Mouse (Mus musculus): ENCODE data around the gene Gm45233. TPM values are rescaled to one million over a fixed set of nuclear protein-coding genes. Genes with fewer than 3 reads are reported as not detected.

Gm45233 gene
- polyA plus RNA-seq, 1 experiment = not detected

- peak overlapping the region; percentile 61 for H3K27ac ChIP-seq (ENCODE audit: control insufficient read depth, insufficient read depth, low read depth, low read length, poor library complexity)
- under 1% methylated on average over 33 of the region's 33 CpGs for WGBS
Observed at GRCm38 (mm10) chr7:43466099-43466694, 22.3 kb downstream of the Gm45233 start.

GRCm38 (mm10) chr7:43470373-43470772, 26.4 kb downstream of the Gm45233 start:
- 67% methylated on average over 8 of the region's 8 CpGs for WGBS
- Histone ChIP-seq H3K4me3 (replicated peaks; ENCODE audit: control insufficient read depth, low read depth, low read length) (no peak overlapping the region), H3K27ac (ENCODE audit: control insufficient read depth, insufficient read depth, low read depth, low read length, poor library complexity) (no peak overlapping the region), H3K4me1 (ENCODE audit: control insufficient read depth, insufficient read depth, low read length) (no peaks in the 10 kb centered on the region)
- TF ChIP-seq CTCF (IDR thresholded peaks at IDR 0.05; ENCODE audit: control insufficient read depth, insufficient read depth, low read length) (peak; percentile 63), POLR2A (IDR thresholded peaks at IDR 0.05; ENCODE audit: borderline replicate concordance, control insufficient read depth, low read depth, low read length) (no peak)

More at GRCm38 (mm10) chr7:43466099-43466694, 22.3 kb downstream of the Gm45233 start:
- TF ChIP-seq CTCF (IDR thresholded peaks at IDR 0.05; ENCODE audit: control insufficient read depth, insufficient read depth, low read length) (peak; percentile 91), POLR2A (IDR thresholded peaks at IDR 0.05; ENCODE audit: borderline replicate concordance, control insufficient read depth, low read depth, low read length) (peak; percentile 38; the same call in 1 of the 2 replicates)
- H3K4me1 ChIP-seq (ENCODE audit: control insufficient read depth, insufficient read depth, low read length) = peaks cover 2% of the 10 kb centered on the region
- peak overlapping the region; percentile 74 for H3K4me3 ChIP-seq (replicated peaks; ENCODE audit: control insufficient read depth, low read depth, low read length)

GRCm38 (mm10) chr7:43475706-43476105, 31.8 kb downstream of the Gm45233 start:
- H3K4me3 ChIP-seq (replicated peaks; ENCODE audit: control insufficient read depth, low read depth, low read length) = no peak overlapping the region
- no peak overlapping the region for H3K27ac ChIP-seq (ENCODE audit: control insufficient read depth, insufficient read depth, low read depth, low read length, poor library complexity)
- H3K4me1 ChIP-seq (ENCODE audit: control insufficient read depth, insufficient read depth, low read length) = no peaks in the 10 kb centered on the region
- WGBS = 5% methylated on average over 23 of the region's 23 CpGs
- no peak for TF ChIP-seq CTCF (IDR thresholded peaks at IDR 0.05; ENCODE audit: control insufficient read depth, insufficient read depth, low read length)
- no peak for TF ChIP-seq POLR2A (IDR thresholded peaks at IDR 0.05; ENCODE audit: borderline replicate concordance, control insufficient read depth, low read depth, low read length)

GRCm38 (mm10) chr7:43476376-43476775, 32.4 kb downstream of the Gm45233 start:
- 13% methylated on average over 13 of the region's 13 CpGs for whole genome bisulfite sequencing

GRCm38 (mm10) chr7:43481191-43481590, 37.3 kb downstream of the Gm45233 start:
- Histone ChIP-seq H3K4me3 (replicated peaks; ENCODE audit: control insufficient read depth, low read depth, low read length) (no peak overlapping the region), H3K27ac (ENCODE audit: control insufficient read depth, insufficient read depth, low read depth, low read length, poor library complexity) (no peak overlapping the region), H3K4me1 (ENCODE audit: control insufficient read depth, insufficient read depth, low read length) (no peaks in the 10 kb centered on the region)
- TF ChIP-seq CTCF (IDR thresholded peaks at IDR 0.05; ENCODE audit: control insufficient read depth, insufficient read depth, low read length) = no peak
- TF ChIP-seq POLR2A (IDR thresholded peaks at IDR 0.05; ENCODE audit: borderline replicate concordance, control insufficient read depth, low read depth, low read length) = no peak
- WGBS = 61% methylated on average over 3 of the region's 3 CpGs

More at GRCm38 (mm10) chr7:43476376-43476775, 32.4 kb downstream of the Gm45233 start:
- H3K27ac ChIP-seq (ENCODE audit: control insufficient read depth, insufficient read depth, low read depth, low read length, poor library complexity) = no peak overlapping the region
- H3K4me3 ChIP-seq (replicated peaks; ENCODE audit: control insufficient read depth, low read depth, low read length) = no peak overlapping the region
- no peak for TF ChIP-seq CTCF (IDR thresholded peaks at IDR 0.05; ENCODE audit: control insufficient read depth, insufficient read depth, low read length)
- TF ChIP-seq POLR2A (IDR thresholded peaks at IDR 0.05; ENCODE audit: borderline replicate concordance, control insufficient read depth, low read depth, low read length) = no peak
- no peaks in the 10 kb centered on the region for H3K4me1 ChIP-seq (ENCODE audit: control insufficient read depth, insufficient read depth, low read length)

- TF ChIP-seq CTCF (IDR thresholded peaks at IDR 0.05; ENCODE audit: control insufficient read depth, insufficient read depth, low read length) (no peak), POLR2A (IDR thresholded peaks at IDR 0.05; ENCODE audit: borderline replicate concordance, control insufficient read depth, low read depth, low read length) (no peak)
- no peak overlapping the region for H3K4me3 ChIP-seq (replicated peaks; ENCODE audit: control insufficient read depth, low read depth, low read length)
- no peaks in the 10 kb centered on the region for H3K4me1 ChIP-seq (ENCODE audit: control insufficient read depth, insufficient read depth, low read length)
- 68% methylated on average over 8 of the region's 8 CpGs for WGBS
- H3K27ac ChIP-seq (ENCODE audit: control insufficient read depth, insufficient read depth, low read depth, low read length, poor library complexity) = no peak overlapping the region
Observed at GRCm38 (mm10) chr7:43482090-43482716, 38.3 kb downstream of the Gm45233 start.

GRCm38 (mm10) chr7:43483236-43483635, 39.3 kb downstream of the Gm45233 start:
- 14% methylated on average over 10 of the region's 10 CpGs for WGBS
- Histone ChIP-seq H3K4me1 (ENCODE audit: control insufficient read depth, insufficient read depth, low read length) (no peaks in the 10 kb centered on the region), H3K4me3 (replicated peaks; ENCODE audit: control insufficient read depth, low read depth, low read length) (no peak overlapping the region), H3K27ac (ENCODE audit: control insufficient read depth, insufficient read depth, low read depth, low read length, poor library complexity) (no peak overlapping the region)
- TF ChIP-seq CTCF (IDR thresholded peaks at IDR 0.05; ENCODE audit: control insufficient read depth, insufficient read depth, low read length) = no peak
- TF ChIP-seq POLR2A (IDR thresholded peaks at IDR 0.05; ENCODE audit: borderline replicate concordance, control insufficient read depth, low read depth, low read length) = no peak

GRCm38 (mm10) chr7:43488646-43489045, 44.7 kb downstream of the Gm45233 start:
- H3K27ac ChIP-seq (ENCODE audit: control insufficient read depth, insufficient read depth, low read depth, low read length, poor library complexity) = no peak overlapping the region
- no peak overlapping the region for H3K4me3 ChIP-seq (replicated peaks; ENCODE audit: control insufficient read depth, low read depth, low read length)
- H3K4me1 ChIP-seq (ENCODE audit: control insufficient read depth, insufficient read depth, low read length) = no peaks in the 10 kb centered on the region; the same call in 1 of the 2 replicates
- TF ChIP-seq POLR2A (IDR thresholded peaks at IDR 0.05; ENCODE audit: borderline replicate concordance, control insufficient read depth, low read depth, low read length) (no peak), CTCF (IDR thresholded peaks at IDR 0.05; ENCODE audit: control insufficient read depth, insufficient read depth, low read length) (no peak)
- WGBS = 40% methylated on average over 5 of the region's 5 CpGs

All from bone marrow, adult 2 months (tissue).